In the genomic region with DNA sequence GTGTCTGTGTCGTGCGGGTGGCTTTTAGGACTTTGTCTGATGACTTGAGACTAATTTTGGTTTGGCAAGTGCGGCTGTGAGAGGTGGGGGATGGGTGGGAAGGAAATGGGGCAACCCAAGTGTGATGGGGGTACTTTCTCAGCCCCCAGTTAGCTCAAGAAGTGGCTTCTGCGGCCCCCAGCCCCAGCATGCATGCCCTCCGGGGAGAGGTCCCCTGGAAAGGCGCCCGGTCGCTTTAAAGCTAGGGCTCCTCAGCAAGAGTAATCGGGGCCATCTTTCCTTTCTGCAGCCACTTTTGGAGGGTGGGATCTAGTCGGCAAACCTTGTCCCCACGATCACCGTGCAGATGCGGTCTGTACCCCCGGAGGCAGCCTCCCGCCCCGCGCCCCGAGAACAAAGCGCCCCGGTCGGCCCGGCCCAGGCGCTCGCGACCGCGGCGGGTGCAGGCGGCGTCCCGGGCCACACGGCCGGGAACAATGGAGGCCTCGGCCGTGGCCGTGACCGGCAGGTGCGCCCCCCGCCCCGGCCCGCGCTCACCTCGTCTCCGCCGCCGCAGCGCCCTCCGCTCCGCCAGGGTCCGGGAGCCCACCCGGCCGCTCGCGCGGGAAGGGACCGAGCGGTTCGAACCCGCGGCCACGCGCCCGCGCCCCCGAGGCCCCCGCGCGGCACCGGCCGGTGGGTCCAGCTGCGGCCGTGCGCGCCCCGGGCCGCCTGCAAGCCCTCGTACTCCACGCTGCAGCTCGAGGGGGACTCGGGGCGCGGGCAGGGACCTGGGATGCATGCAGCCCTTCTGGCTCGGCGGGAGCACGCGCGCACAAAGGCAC, we compare ENCODE assay signal across 8 mouse cellular contexts. TPM values are rescaled to one million over a fixed set of nuclear protein-coding genes. Genes with fewer than 3 reads are reported as not detected.
DNase-seq lines count a peak whose midpoint lies in the region; ATAC-seq and TF ChIP-seq lines count a peak whose summit lies in the region.

No protein-coding gene starts in this region.

- TF ChIP-seq EP300 in heart, adult 2 months (IDR thresholded peaks at IDR 0.05; ENCODE audit: insufficient read depth, low read depth, low read length): no peak
- TF ChIP-seq EP300 in lung, postnatal 0 days (IDR thresholded peaks at IDR 0.05): no peak

- H3K27me3 ChIP-seq in heart, adult 2 months (ENCODE audit: control insufficient read depth, insufficient read depth, low read length): no peaks in the 10 kb centered on the region
- peaks cover 32% of the 10 kb centered on the region for H3K27me3 ChIP-seq in embryonic facial prominence, embryonic 10.5 days (replicated peaks; ENCODE audit: low read depth, poor library complexity, severe bottlenecking)
- H3K27me3 ChIP-seq in hindbrain, embryonic 14.5 days (ENCODE audit: control insufficient read depth, insufficient read depth, low read length): no peaks in the 10 kb centered on the region
- H3K27me3 ChIP-seq in lung, postnatal 0 days (replicated peaks; ENCODE audit: insufficient read depth, low read length): no peaks in the 10 kb centered on the region

- intact Hi-C loops in heart, adult 2 months (cut with DNase I): loop anchor here (10.0 kb wide), 1 partner anchor 439 kb away; a partner anchor contains a TSS

- peak; percentile 47 to 66 for DNase-seq in heart, adult 2 months
- DNase-seq in heart, adult 9 months (ENCODE audit: low spot score in 2 of 2): no peak
- no peak for DNase-seq in ES-E14 (ENCODE audit: low read depth, low spot score)
- peak; percentile 75 for DNase-seq in embryonic facial prominence, embryonic 10.5 days (ENCODE audit: low spot score)
- peak; percentile 60 for DNase-seq in hindbrain, embryonic 14.5 days (ENCODE audit: low spot score)
- DNase-seq in lung, postnatal 0 days (ENCODE audit: low spot score): no peak
- peak; percentile 67 for DNase-seq in testis, postnatal 10 days (ENCODE audit: low spot score)

- H3K36me3 ChIP-seq in heart, adult 2 months (ENCODE audit: control insufficient read depth, insufficient read depth, low read length): no peaks in the 10 kb centered on the region
- H3K36me3 ChIP-seq in ES-E14 (ENCODE audit: control insufficient read depth, insufficient read depth, low read length, poor library complexity, severe bottlenecking): no peaks in the 10 kb centered on the region
- peaks cover 21% of the 10 kb centered on the region for H3K36me3 ChIP-seq in embryonic facial prominence, embryonic 10.5 days (replicated peaks)
- H3K36me3 ChIP-seq in hindbrain, embryonic 14.5 days (replicated peaks; ENCODE audit: control insufficient read depth, insufficient read depth): 0 out of 2 replicates have a peak, but pooled peaks cover 4% of the 10 kb centered on the region
- H3K36me3 ChIP-seq in lung, postnatal 0 days (ENCODE audit: insufficient read depth, low read length): no peaks in the 10 kb centered on the region

- peak overlapping the region; percentile 83 for H3K9ac ChIP-seq in heart, adult 2 months (ENCODE audit: low read depth, low read length)
- H3K9ac ChIP-seq in ES-E14 (ENCODE audit: insufficient read depth, low read depth, low read length, poor library complexity, severe bottlenecking): peak overlapping the region; percentile 88
- peak overlapping the region; percentile 100 for H3K9ac ChIP-seq in hindbrain, embryonic 14.5 days
- H3K9ac ChIP-seq in lung, postnatal 0 days (replicated peaks; ENCODE audit: low read depth): peak overlapping the region; percentile 80

- 2% methylated on average over 80 of the region's 87 CpGs for WGBS in heart, adult 2 months
- WGBS in embryonic facial prominence, embryonic 10.5 days: under 1% methylated on average over 87 of the region's 87 CpGs
- 1% methylated on average over 69 of the region's 87 CpGs for WGBS in hindbrain, embryonic 14.5 days
- WGBS in lung, postnatal 0 days: 1% methylated on average over 50 of the region's 87 CpGs

- ATAC-seq in hindbrain, embryonic 14.5 days (ENCODE audit: low FRiP score): peak; percentile 55
- 0 out of 2 replicates have a peak, but pooled peaks have one; percentile 3 for ATAC-seq in lung, postnatal 0 days
- no peak for ATAC-seq in activated CD4-positive, CD25-positive, alpha-beta regulatory T cell, adult 4 months

- H3K4me3 ChIP-seq in heart, adult 2 months: peak overlapping the region; percentile 58
- H3K4me3 ChIP-seq in ES-E14 (ENCODE audit: insufficient read depth in 1 of 2, low read depth in 1 of 2, low read length in 2 of 2, poor library complexity in 1 of 2, severe bottlenecking in 1 of 2): peak overlapping the region; percentile 74 to 86
- peak overlapping the region; percentile 91 for H3K4me3 ChIP-seq in embryonic facial prominence, embryonic 10.5 days
- H3K4me3 ChIP-seq in hindbrain, embryonic 14.5 days (replicated peaks; ENCODE audit: low read length): peak overlapping the region; percentile 91
- peak overlapping the region; percentile 75 for H3K4me3 ChIP-seq in lung, postnatal 0 days (ENCODE audit: low read depth, low read length)

- no peak for TF ChIP-seq CTCF in heart, adult 2 months (IDR thresholded peaks at IDR 0.05)
- TF ChIP-seq CTCF in lung, postnatal 0 days (IDR thresholded peaks at IDR 0.05): no peak

- H3K79me2 ChIP-seq in heart, adult 2 months (replicated peaks; ENCODE audit: control insufficient read depth, insufficient read depth, low read length): no peaks in the 10 kb centered on the region

- H3K9me3 ChIP-seq in ES-E14 (ENCODE audit: control insufficient read depth, insufficient read depth, low read depth, low read length): no peaks in the 10 kb centered on the region
- H3K9me3 ChIP-seq in embryonic facial prominence, embryonic 10.5 days: no peaks in the 10 kb centered on the region
- H3K9me3 ChIP-seq in hindbrain, embryonic 14.5 days (ENCODE audit: control insufficient read depth, low read length): no peaks in the 10 kb centered on the region
- H3K9me3 ChIP-seq in lung, postnatal 0 days (ENCODE audit: low read length): no peaks in the 10 kb centered on the region

- H3K27ac ChIP-seq in heart, adult 2 months: peak overlapping the region; percentile 55
- peak overlapping the region; percentile 50; the same call in 1 of the 2 replicates for H3K27ac ChIP-seq in ES-E14 (ENCODE audit: insufficient read depth, low read depth, low read length, poor library complexity, severe bottlenecking)
- peak overlapping the region; percentile 100 for H3K27ac ChIP-seq in embryonic facial prominence, embryonic 10.5 days (replicated peaks)
- H3K27ac ChIP-seq in hindbrain, embryonic 14.5 days: peak overlapping the region; percentile 97
- peak overlapping the region; percentile 62 for H3K27ac ChIP-seq in lung, postnatal 0 days (ENCODE audit: low read length)

- H3K4me2 ChIP-seq in hindbrain, embryonic 14.5 days (replicated peaks): peak overlapping the region; percentile 83
- peak overlapping the region; percentile 98 for H3K4me2 ChIP-seq in lung, postnatal 0 days (replicated peaks; ENCODE audit: low read depth, low read length)

- H3K4me1 ChIP-seq in heart, adult 2 months (ENCODE audit: control insufficient read depth, insufficient read depth, low read length): peaks cover 6% of the 10 kb centered on the region
- H3K4me1 ChIP-seq in ES-E14 (ENCODE audit: control insufficient read depth in 2 of 2, insufficient read depth in 2 of 2, low read length in 2 of 2, poor library complexity in 1 of 2): peaks cover 23 to 31% of the 10 kb centered on the region in 2 experiments
- peaks cover 73% of the 10 kb centered on the region for H3K4me1 ChIP-seq in embryonic facial prominence, embryonic 10.5 days
- H3K4me1 ChIP-seq in hindbrain, embryonic 14.5 days (replicated peaks; ENCODE audit: control insufficient read depth, insufficient read depth, low read length): peaks cover 54% of the 10 kb centered on the region
- peaks cover 17% of the 10 kb centered on the region; the same call in 1 of the 2 replicates for H3K4me1 ChIP-seq in lung, postnatal 0 days (ENCODE audit: insufficient read depth, low read depth, low read length)

- in situ Hi-C loops in ES-E14 (cut with MboI; ENCODE audit: low sequenced_read_pairs in 2 of 2, unreplicated experiment in 2 of 2): no loop called here

- TF ChIP-seq POLR2A in heart, adult 2 months (IDR thresholded peaks at IDR 0.05; ENCODE audit: insufficient read depth, low read depth, low read length): no peak

RNA-seq across cellular contexts. Expression of a gene that starts 1.5 kb away (rescaled TPM):
- 1 to 10 TPM in 1 of 2 experiments, not detected in 1; 1.9 TPM for total RNA-seq in heart, adult 2 months (2021)
- polyA plus RNA-seq in heart, adult 2 months (2012; rRNA removed): 0.61 TPM in 1 of 2 replicates, not detected in the other
- 7.0 and 9.9 TPM in 2 replicates for total RNA-seq in ES-E14 (2012; rRNA removed)
- 2.4 and 3.5 TPM in 2 replicates for polyA plus RNA-seq in embryonic facial prominence, embryonic 10.5 days (2016; fragmentation: Nextera tagmentation; extraction: Ambion mirVana)
- 7.8 and 10.4 TPM in 2 replicates for polyA plus RNA-seq in hindbrain, embryonic 14.5 days (2014; fragmentation: Nextera tagmentation; extraction: Ambion mirVana)
- 1.9 and 3.2 TPM in 2 replicates for polyA plus RNA-seq in lung, postnatal 0 days (2015; fragmentation: Nextera tagmentation; extraction: Ambion mirVana)
- polyA plus RNA-seq in activated CD4-positive, CD25-positive, alpha-beta regulatory T cell, adult 4 months (2017; shearing (Covaris generic)): 1 to 10 TPM in 1 of 2 experiments, not detected in 1; 1.1 TPM

RNA-seq across cellular contexts. Expression of a gene that starts 35.6 kb away (rescaled TPM):
- total RNA-seq in heart, adult 2 months (2021): under 1 TPM; 0.26 to 0.30 TPM
- 0.29 and 0.55 TPM in 2 replicates for polyA plus RNA-seq in heart, adult 2 months (2012; rRNA removed)
- total RNA-seq in ES-E14 (2012; rRNA removed): 4.9 TPM in 2 replicates
- polyA plus RNA-seq in embryonic facial prominence, embryonic 10.5 days (2016; fragmentation: Nextera tagmentation; extraction: Ambion mirVana): 1.5 and 1.8 TPM in 2 replicates
- polyA plus RNA-seq in hindbrain, embryonic 14.5 days (2014; fragmentation: Nextera tagmentation; extraction: Ambion mirVana): 1.4 TPM in 2 replicates
- polyA plus RNA-seq in lung, postnatal 0 days (2015; fragmentation: Nextera tagmentation; extraction: Ambion mirVana): 0.80 and 1.0 TPM in 2 replicates
- 1 to 10 TPM in 1 of 2 experiments, under 1 TPM in 1; 0.40 to 1.2 TPM for polyA plus RNA-seq in activated CD4-positive, CD25-positive, alpha-beta regulatory T cell, adult 4 months (2017; shearing (Covaris generic))

RNA-seq across cellular contexts. Expression of a gene that starts 35.7 kb away (rescaled TPM):
- total RNA-seq in heart, adult 2 months (2021): 10 to 100 TPM; 10.6 to 11.9 TPM
- 10.2 and 11.2 TPM in 2 replicates for polyA plus RNA-seq in heart, adult 2 months (2012; rRNA removed)
- 17.7 and 18.9 TPM in 2 replicates for total RNA-seq in ES-E14 (2012; rRNA removed)
- polyA plus RNA-seq in embryonic facial prominence, embryonic 10.5 days (2016; fragmentation: Nextera tagmentation; extraction: Ambion mirVana): 20.4 and 21.0 TPM in 2 replicates
- 30.4 and 33.3 TPM in 2 replicates for polyA plus RNA-seq in hindbrain, embryonic 14.5 days (2014; fragmentation: Nextera tagmentation; extraction: Ambion mirVana)
- polyA plus RNA-seq in lung, postnatal 0 days (2015; fragmentation: Nextera tagmentation; extraction: Ambion mirVana): 15.6 and 16.3 TPM in 2 replicates
- polyA plus RNA-seq in activated CD4-positive, CD25-positive, alpha-beta regulatory T cell, adult 4 months (2017; shearing (Covaris generic)): 10 to 100 TPM; 14.9 to 16.0 TPM

RNA-seq across cellular contexts. Expression of a gene that starts 53.4 kb away (rescaled TPM):
- 1 to 10 TPM; 6.8 to 8.2 TPM for total RNA-seq in heart, adult 2 months (2021)
- polyA plus RNA-seq in heart, adult 2 months (2012; rRNA removed): 7.6 and 10.4 TPM in 2 replicates
- total RNA-seq in ES-E14 (2012; rRNA removed): 22.1 and 24.6 TPM in 2 replicates
- polyA plus RNA-seq in embryonic facial prominence, embryonic 10.5 days (2016; fragmentation: Nextera tagmentation; extraction: Ambion mirVana): 37.2 and 41.7 TPM in 2 replicates
- polyA plus RNA-seq in hindbrain, embryonic 14.5 days (2014; fragmentation: Nextera tagmentation; extraction: Ambion mirVana): 20.0 and 20.6 TPM in 2 replicates
- polyA plus RNA-seq in lung, postnatal 0 days (2015; fragmentation: Nextera tagmentation; extraction: Ambion mirVana): 7.8 and 8.4 TPM in 2 replicates
- polyA plus RNA-seq in activated CD4-positive, CD25-positive, alpha-beta regulatory T cell, adult 4 months (2017; shearing (Covaris generic)): 1 to 10 TPM; 3.1 to 5.5 TPM

RNA-seq across cellular contexts. Expression of a gene that starts 57.7 kb away (rescaled TPM):
- total RNA-seq in heart, adult 2 months (2021): not detected
- polyA plus RNA-seq in heart, adult 2 months (2012; rRNA removed): 0.20 and 0.23 TPM in 2 replicates
- total RNA-seq in ES-E14 (2012; rRNA removed): 1.5 and 2.0 TPM in 2 replicates
- polyA plus RNA-seq in embryonic facial prominence, embryonic 10.5 days (2016; fragmentation: Nextera tagmentation; extraction: Ambion mirVana): 0.08 and 0.12 TPM in 2 replicates
- polyA plus RNA-seq in hindbrain, embryonic 14.5 days (2014; fragmentation: Nextera tagmentation; extraction: Ambion mirVana): 0.48 and 0.59 TPM in 2 replicates
- 0.17 and 0.19 TPM in 2 replicates for polyA plus RNA-seq in lung, postnatal 0 days (2015; fragmentation: Nextera tagmentation; extraction: Ambion mirVana)
- polyA plus RNA-seq in activated CD4-positive, CD25-positive, alpha-beta regulatory T cell, adult 4 months (2017; shearing (Covaris generic)): 1 to 10 TPM; 8.2 to 9.0 TPM

Comparison
In these comparisons a context has a peak if more than half of its experiments do, and no peak if none do; other contexts are left out.
1. DNase-seq: peak in heart, adult 2 months (2 of 2), embryonic facial prominence, embryonic 10.5 days (single experiment), hindbrain, embryonic 14.5 days (single experiment) and testis, postnatal 10 days (single experiment); none in heart, adult 9 months (0 of 2), ES-E14 (single experiment) and lung, postnatal 0 days (single experiment).
2. H3K27ac ChIP-seq: peak in every context shown above with its lines; median percentile 100 in embryonic facial prominence, embryonic 10.5 days; 97 in hindbrain, embryonic 14.5 days; 62 in lung, postnatal 0 days; 55 in heart, adult 2 months; 50 in ES-E14.
3. Peak in every context shown above with its lines, with median percentiles within 50 percentile points of each other: H3K4me3 ChIP-seq and H3K9ac ChIP-seq.